Mouse (Mus musculus) embryonic fibroblast, embryonic 13.5 days (primary cell): ENCODE data around the gene A430033K04Rik. TPM values are rescaled to one million over a fixed set of nuclear protein-coding genes. Genes with fewer than 3 reads are reported as not detected.

Experiments used
- H3K27ac ChIP-seq: 2 replicates; pipeline ENCODE4 v1.5.1; 2012; ENCODE audit warnings: low read length, control low read depth, inconsistent platforms; ENCODE audit not compliant: insufficient read depth
- H3K4me1 ChIP-seq: 2 replicates; pipeline ENCODE4 v1.6.1; 2011; ENCODE audit warnings: low read length; ENCODE audit not compliant: control insufficient read depth, insufficient read depth
- H3K4me3 ChIP-seq: 2 replicates; pipeline ENCODE4 v1.5.1; 2011; ENCODE audit warnings: mild to moderate bottlenecking, control low read depth, low read length; ENCODE audit not compliant: insufficient read depth
- CTCF ChIP-seq: IDR thresholded peaks from 2 replicates; pipeline ENCODE4 v1.5.1; 2011; ENCODE audit warnings: mild to moderate bottlenecking, control low read depth, low read length, moderate library complexity, borderline replicate concordance; ENCODE audit not compliant: insufficient read depth
- POLR2A ChIP-seq: IDR thresholded peaks from 2 replicates; pipeline ENCODE4 v1.6.1; 2011; ENCODE audit warnings: low read depth, mild to moderate bottlenecking, control low read depth, low read length, moderate library complexity
- polyA plus RNA-seq: library from polyadenylated mRNA; stranded (reverse); fragments of >200 nt; gene quantifications from 2 replicates; pipeline ENCODE4 v1.2.4, GENCODE M21; 2011; ENCODE audit warnings: low read depth; ENCODE audit not compliant: missing spikeins, insufficient read length

A430033K04Rik gene
- polyA plus RNA-seq, 1 experiment: 7.9 TPM

GRCm38 (mm10) chr5:138694036-138694435, 71.4 kb downstream of the A430033K04Rik start:
- H3K4me3 ChIP-seq: no peak overlapping the region
- no peak overlapping the region for H3K27ac ChIP-seq
- TF ChIP-seq POLR2A: no peak
- no peak for TF ChIP-seq CTCF
- no peaks in the 10 kb centered on the region for H3K4me1 ChIP-seq

GRCm38 (mm10) chr5:138694496-138695167, 72.0 kb downstream of the A430033K04Rik start:
- no peak overlapping the region for H3K4me3 ChIP-seq
- TF ChIP-seq CTCF: no peak
- TF ChIP-seq POLR2A: no peak
- no peaks in the 10 kb centered on the region for H3K4me1 ChIP-seq
- H3K27ac ChIP-seq: no peak overlapping the region

- no peaks in the 10 kb centered on the region for H3K4me1 ChIP-seq
- no peak overlapping the region for H3K27ac ChIP-seq
- H3K4me3 ChIP-seq: no peak overlapping the region
- TF ChIP-seq POLR2A (no peak), CTCF (no peak)
Observed at GRCm38 (mm10) chr5:138697466-138697865, 74.8 kb downstream of the A430033K04Rik start.

Other genes with a start within 250 kb of the A430033K04Rik start
- gene Zfp157, start 181.4 kb upstream of the A430033K04Rik start, polyA plus RNA-seq: 12.1 and 22.4 TPM in 2 replicates
- not detected in 2 replicates for gene 1700123K08Rik, start 58.1 kb upstream of the A430033K04Rik start, polyA plus RNA-seq
- gene Zfp68, start 3.1 kb upstream of the A430033K04Rik start, polyA plus RNA-seq: 33.0 and 54.1 TPM in 2 replicates
- 10.8 and 13.4 TPM in 2 replicates for gene Fam20c, start 131.7 kb downstream of the A430033K04Rik start, polyA plus RNA-seq
- not detected in 2 replicates for gene Gm5294, start 197.2 kb downstream of the A430033K04Rik start, polyA plus RNA-seq